Mouse (Mus musculus): ENCODE data around the gene Lcn3.
"Not testable (repeated sequence)": the region's sequence is repeated elsewhere in the genome, so short reads cannot be mapped to it uniquely, and the experiment has no call there.

The Lcn3 gene

GRCm38 (mm10) chr2:25811711-25812110, 46.3 kb downstream of the Lcn3 start:
- ChIA-PET POLR2A (no interaction called here), CTCF (no interaction called here)

GRCm38 (mm10) chr2:25813364-25813763, 48.0 kb downstream of the Lcn3 start:
- POLR2A ChIA-PET, result no interaction called here
- CTCF ChIA-PET, result interaction anchor here in 1 of 4 experiments (1.3 kb wide), 1 partner anchor 10 kb away, joined by 3 read pairs; no protein-coding TSS in a partner anchor

GRCm38 (mm10) chr2:25815748-25816147, 50.4 kb downstream of the Lcn3 start, which contains the start of gene Glt6d1:
Gene Glt6d1 (minus strand): TSS chr2:25815848.
- CTCF ChIA-PET, result not testable (repeated sequence)

More at GRCm38 (mm10) chr2:25815748-25816147, 50.4 kb downstream of the Lcn3 start, which contains the start of gene Glt6d1:
- POLR2A ChIA-PET, result interaction anchor here in 1 of 4 experiments (0.8 kb wide), 1 partner anchor 13 kb away, joined by 3 read pairs; no protein-coding TSS in a partner anchor
